Mouse (Mus musculus): ENCODE results near the gene Alkbh2. TPM values are rescaled to one million over a fixed set of nuclear protein-coding genes. Genes with fewer than 3 reads are reported as not detected.
A peak's percentile ranks its signal among the peaks of the same experiment; 100 is the strongest.

Alkbh2 gene
- total RNA-seq, 1 experiment from 2014 or later, result 9.9 TPM

DNA sequence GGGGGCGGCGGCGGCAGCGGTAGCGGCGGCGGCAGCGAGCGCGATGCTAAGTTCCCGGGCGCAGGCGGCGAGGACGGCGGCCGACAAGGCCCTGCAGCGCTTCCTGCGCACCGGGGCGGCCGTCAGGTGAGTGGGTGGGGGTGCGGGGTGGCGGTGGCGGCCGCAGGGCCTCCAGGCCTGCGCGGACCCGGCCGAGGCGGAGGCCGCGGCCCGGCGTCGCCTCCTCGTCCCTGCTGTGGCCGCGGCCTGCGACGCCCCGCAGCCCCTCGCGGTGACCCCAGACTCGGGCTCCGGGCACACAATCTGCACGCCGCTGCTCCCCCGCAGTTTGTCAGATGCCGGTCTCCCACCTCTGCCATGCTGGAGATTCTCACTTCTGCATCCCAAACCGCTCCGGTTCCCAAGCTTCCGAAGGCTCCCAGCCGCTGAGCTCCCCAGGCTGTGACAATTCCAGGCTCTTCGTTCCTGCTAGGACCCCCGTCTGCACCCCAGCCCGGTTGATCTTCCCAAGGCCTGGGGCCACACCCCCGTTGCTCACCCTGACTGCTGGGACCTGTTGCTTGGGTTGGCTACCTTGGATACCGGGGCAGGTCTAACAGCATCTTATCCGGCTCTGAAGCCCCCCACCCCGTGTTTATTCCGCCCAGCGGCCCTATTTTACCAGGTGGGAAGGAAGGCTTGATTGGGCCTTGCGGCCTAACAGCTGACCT, 27.5 kb downstream of the Alkbh2 start:
- DNase-seq, result no peak

DNA sequence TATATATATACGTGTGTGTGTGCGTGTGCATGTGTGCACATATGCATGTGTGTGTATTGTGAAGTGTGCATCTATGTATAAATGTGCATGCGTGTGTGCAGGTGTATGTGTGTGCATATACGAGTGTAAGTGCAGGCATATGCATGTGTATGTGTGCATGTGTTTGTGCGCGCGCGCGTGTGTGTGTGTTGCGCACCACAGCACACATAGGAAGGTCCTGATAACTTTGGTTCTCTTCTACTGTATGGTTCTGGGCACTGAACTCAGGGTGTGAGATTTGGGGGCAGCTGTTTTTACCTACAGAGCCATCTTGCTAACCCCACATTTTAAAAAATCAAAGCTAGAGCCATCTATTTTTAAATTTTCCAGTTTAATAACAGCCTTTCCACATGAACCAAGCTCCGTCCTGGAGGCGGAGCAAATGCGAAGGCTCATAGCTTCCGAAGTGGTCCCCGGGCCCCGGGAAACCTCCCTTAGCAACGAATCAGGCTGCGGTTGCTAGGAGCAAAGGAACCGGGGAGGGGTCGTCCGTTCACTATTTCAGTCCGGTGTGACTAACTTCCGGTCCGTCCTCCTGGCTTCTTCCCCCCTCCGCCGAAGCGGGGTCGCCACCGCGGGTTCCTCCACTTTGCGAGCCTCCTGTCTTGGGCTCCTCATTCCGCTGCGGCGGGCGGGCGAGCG, 28.2 kb downstream of the Alkbh2 start:
- peak; percentile 95 for DNase-seq

DNA sequence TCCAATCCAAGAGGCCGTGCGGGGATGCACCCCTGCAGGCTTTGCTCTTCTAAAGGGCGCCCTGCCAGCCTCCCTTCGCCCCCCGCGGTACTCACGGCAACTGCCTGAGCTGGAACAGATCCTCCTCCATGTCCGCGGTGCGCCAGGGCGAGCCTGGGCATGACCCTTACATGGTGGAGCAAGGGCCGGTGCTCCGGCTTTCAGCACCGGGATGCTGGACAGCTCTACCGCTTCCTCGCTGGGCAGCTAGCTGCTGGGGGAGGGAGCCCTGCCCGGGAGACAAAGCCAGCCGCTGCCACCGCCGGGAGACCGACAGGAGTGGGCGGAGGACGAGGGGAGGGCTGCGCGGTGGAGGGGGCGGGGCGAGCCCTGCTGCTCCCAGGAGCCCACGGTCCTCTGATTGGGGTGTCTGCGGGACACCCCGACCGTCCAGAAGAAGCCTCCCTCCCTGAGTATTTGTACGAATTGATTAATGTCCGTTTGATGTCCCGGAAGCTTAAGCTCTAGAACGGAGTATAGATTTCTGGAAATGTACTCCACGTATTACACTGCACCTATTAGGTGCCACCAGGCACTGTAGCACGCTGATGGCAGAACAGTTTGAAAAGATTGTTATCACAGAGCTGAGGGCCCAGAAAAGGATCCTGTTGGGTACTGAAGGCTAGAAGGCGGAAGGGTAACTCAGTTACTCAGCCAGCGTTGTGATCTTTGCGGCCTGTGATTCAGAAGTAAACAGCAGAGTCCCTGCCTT, 36.8 kb downstream of the Alkbh2 start, which contains the start of gene Svop:
TSS of gene Svop (minus strand) at position 514 of the 751 bp plus-strand sequence.
- peak; percentile 92 for DNase-seq

DNA sequence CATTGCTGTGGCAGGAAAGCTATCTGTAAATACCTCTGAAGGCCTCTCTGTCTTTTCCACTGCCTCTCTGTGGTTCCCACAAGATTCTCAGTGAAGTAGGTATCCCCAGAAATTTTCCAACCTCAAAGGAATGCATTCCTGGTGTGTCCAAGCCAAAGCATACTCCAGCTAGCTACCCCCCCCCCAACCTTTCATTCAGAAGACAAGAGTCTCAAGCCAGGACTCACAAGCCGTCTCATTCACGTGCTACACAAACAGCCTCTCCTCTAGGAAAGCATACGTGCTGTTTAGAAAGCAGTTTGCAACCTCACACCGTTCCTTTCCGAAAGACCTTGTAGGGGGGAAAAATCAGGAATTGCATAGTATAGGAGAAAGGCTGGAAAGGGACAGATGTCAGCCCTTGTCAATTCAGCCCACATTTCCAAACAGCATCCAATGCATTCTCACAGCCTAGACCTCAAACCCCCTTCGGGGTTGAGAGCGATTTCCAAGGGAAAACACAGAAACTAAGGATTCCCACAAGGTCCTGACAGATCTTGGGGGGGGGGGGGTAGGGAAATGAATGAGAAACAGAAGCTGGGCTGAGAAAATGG, 37.5 kb downstream of the Alkbh2 start:
- DNase-seq, result no peak

DNA sequence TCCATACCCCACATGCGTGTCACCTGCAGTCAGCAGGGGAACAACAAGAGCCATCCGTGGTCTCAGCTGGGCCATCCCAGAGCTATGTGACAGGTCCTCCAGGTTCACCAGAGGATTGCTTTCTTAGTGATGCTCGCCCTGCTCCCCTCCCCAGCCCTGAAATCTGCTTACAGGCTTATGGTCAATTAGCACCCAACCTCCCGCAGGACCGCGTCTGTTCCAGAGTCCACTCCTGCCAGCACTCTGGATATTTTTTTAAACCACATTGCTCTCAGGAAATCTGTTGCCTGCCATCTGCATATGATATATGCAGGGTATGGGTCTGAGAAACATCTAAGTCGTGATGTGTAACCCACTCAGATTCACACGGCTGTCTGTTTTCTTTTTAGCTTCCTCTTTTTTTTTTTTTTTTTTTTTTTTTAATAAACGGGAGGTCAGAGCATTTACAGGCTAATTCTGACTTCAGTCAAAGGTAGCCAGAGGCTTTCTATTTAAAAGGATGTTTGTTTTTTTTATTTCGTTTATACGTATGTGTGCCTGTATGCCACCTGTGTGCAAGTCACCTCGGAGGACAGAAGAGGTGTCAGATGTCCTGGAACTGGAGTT, 40.0 kb downstream of the Alkbh2 start:
- no peak for DNase-seq

DNA sequence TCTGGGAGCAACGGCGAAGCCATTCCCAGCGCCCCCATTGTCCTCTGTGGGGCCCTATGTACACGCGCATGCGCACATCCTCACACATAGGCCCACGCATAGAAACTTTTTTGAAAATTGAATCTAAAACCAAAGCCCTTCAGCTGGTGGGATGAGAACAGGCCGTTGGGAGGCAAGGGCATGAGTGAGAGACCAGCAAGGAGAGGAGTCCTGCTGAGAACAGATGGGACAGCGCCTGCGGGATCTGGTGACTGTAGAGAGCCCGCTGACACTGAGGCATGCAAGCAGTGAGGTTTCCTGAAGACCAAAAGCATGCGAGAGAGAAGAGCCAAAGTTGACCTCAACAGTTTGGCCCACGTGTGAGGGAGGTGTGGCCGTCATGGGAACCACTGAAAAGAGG, 42.5 kb downstream of the Alkbh2 start:
- no peak for DNase-seq

DNA sequence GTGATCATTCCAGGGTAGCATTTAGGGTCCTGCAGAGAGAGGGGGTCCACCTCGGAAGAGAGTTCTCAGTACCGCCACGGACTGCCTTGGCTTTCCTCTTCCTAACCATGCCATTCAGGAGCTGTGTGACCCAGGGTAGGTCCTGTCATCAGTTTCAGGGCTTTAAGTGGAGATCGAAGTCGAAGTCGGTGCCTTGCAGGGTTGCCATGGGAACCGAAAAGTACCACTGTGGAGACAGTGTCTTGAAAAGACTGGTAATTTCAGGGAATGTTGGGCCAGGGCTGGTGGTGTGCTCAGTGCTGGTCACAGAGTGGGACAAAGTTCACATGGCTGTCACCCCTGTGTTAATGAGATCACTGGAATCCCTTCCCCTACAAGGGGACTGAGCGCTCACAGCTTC, 51.0 kb downstream of the Alkbh2 start:
- no peak for DNase-seq

Other genes starting within 250 kb of the Alkbh2 start
- 52.9 and 58.0 TPM in 2 replicates for gene Coro1c, start 219.5 kb downstream of the Alkbh2 start, total RNA-seq (2021)
- gene Ssh1, start 134.3 kb downstream of the Alkbh2 start, total RNA-seq (2021), result 18.8 and 21.2 TPM in 2 replicates
- gene Dao, start 124.5 kb downstream of the Alkbh2 start, total RNA-seq (2021), result not detected in 2 replicates
- gene Usp30, start 62.8 kb downstream of the Alkbh2 start, total RNA-seq (2021), result 24.9 and 25.7 TPM in 2 replicates
- 3.2 and 4.1 TPM in 2 replicates for gene Svop, start 36.6 kb downstream of the Alkbh2 start, total RNA-seq (2021)
- 11.7 and 11.9 TPM in 2 replicates for gene Ung, start 2.2 kb upstream of the Alkbh2 start, total RNA-seq (2021)
- 121 and 148 TPM in 2 replicates for gene Acacb, start 18.3 kb upstream of the Alkbh2 start, total RNA-seq (2021)
- gene Foxn4, start 145.6 kb upstream of the Alkbh2 start, total RNA-seq (2021), result not detected in 2 replicates
- 0.63 and 1.6 TPM in 2 replicates for gene Myo1h, start 160.9 kb upstream of the Alkbh2 start, total RNA-seq (2021)

All from adrenal gland, postnatal 14 days (tissue).